Mouse (Mus musculus): ENCODE results near the gene Hdgfl2. TPM values are rescaled to one million over a fixed set of nuclear protein-coding genes. Genes with fewer than 3 reads are reported as not detected.

Gene Hdgfl2
- polyA plus RNA-seq, 1 experiment from 2014 or later: 101 TPM

GRCm38 (mm10) chr17:56128246-56128645 is 48.8 kb downstream of the Hdgfl2 start:
- no peaks in the 10 kb centered on the region for H3K36me3 ChIP-seq (replicated peaks; ENCODE audit: control insufficient read depth, insufficient read depth, low read depth, low read length)
- peaks cover 15% of the 10 kb centered on the region for H3K27me3 ChIP-seq (ENCODE audit: control insufficient read depth, insufficient read depth, low read length)
- no peak overlapping the region for H3K27ac ChIP-seq (replicated peaks; ENCODE audit: low read depth, low read length)
- no peaks in the 10 kb centered on the region; the same call in 1 of the 2 replicates for H3K9me3 ChIP-seq (replicated peaks; ENCODE audit: control insufficient read depth, low read length)
- ATAC-seq (replicated peaks; ENCODE audit: insufficient number of reproducible peaks, low FRiP score, low TSS enrichment, low read depth) (no peak), DNase-seq (ENCODE audit: low spot score) (no peak)
- no peak overlapping the region for H3K4me3 ChIP-seq (ENCODE audit: low read depth, low read length)
- H3K9ac ChIP-seq (replicated peaks; ENCODE audit: low read length): no peak overlapping the region
- H3K4me1 ChIP-seq (ENCODE audit: control insufficient read depth, insufficient read depth, low read length): peaks cover 5% of the 10 kb centered on the region; the same call in 1 of the 2 replicates
- no peak overlapping the region for H3K4me2 ChIP-seq (ENCODE audit: low read depth, low read length)
- 87% methylated on average over 15 of the region's 15 CpGs for WGBS

- Histone ChIP-seq H3K4me3 (ENCODE audit: low read depth, low read length) (no peak overlapping the region), H3K9me3 (replicated peaks; ENCODE audit: control insufficient read depth, low read length) (no peaks in the 10 kb centered on the region), H3K9ac (replicated peaks; ENCODE audit: low read length) (no peak overlapping the region), H3K36me3 (replicated peaks; ENCODE audit: control insufficient read depth, insufficient read depth, low read depth, low read length) (no peaks in the 10 kb centered on the region), H3K27me3 (ENCODE audit: control insufficient read depth, insufficient read depth, low read length) (no peaks in the 10 kb centered on the region; the same call in 1 of the 2 replicates), H3K4me2 (ENCODE audit: low read depth, low read length) (no peak overlapping the region), H3K27ac (replicated peaks; ENCODE audit: low read depth, low read length) (no peak overlapping the region), H3K4me1 (ENCODE audit: control insufficient read depth, insufficient read depth, low read length) (0 out of 2 replicates have a peak, but pooled peaks cover 3% of the 10 kb centered on the region)
- 91% methylated on average over 10 of the region's 10 CpGs for WGBS
- DNase-seq (ENCODE audit: low spot score) (no peak), ATAC-seq (replicated peaks; ENCODE audit: insufficient number of reproducible peaks, low FRiP score, low TSS enrichment, low read depth) (no peak)
These were observed 51.7 kb downstream of the Hdgfl2 start for GRCm38 (mm10) chr17:56131136-56131535.

GRCm38 (mm10) chr17:56131814-56132213 is 52.4 kb downstream of the Hdgfl2 start:
- Histone ChIP-seq H3K4me3 (ENCODE audit: low read depth, low read length) (no peak overlapping the region), H3K4me2 (ENCODE audit: low read depth, low read length) (no peak overlapping the region), H3K9me3 (replicated peaks; ENCODE audit: control insufficient read depth, low read length) (no peaks in the 10 kb centered on the region), H3K9ac (replicated peaks; ENCODE audit: low read length) (no peak overlapping the region), H3K36me3 (replicated peaks; ENCODE audit: control insufficient read depth, insufficient read depth, low read depth, low read length) (no peaks in the 10 kb centered on the region), H3K27ac (replicated peaks; ENCODE audit: low read depth, low read length) (no peak overlapping the region), H3K4me1 (ENCODE audit: control insufficient read depth, insufficient read depth, low read length) (0 out of 2 replicates have a peak, but pooled peaks cover 3% of the 10 kb centered on the region), H3K27me3 (ENCODE audit: control insufficient read depth, insufficient read depth, low read length) (no peaks in the 10 kb centered on the region; the same call in 1 of the 2 replicates)
- ATAC-seq (replicated peaks; ENCODE audit: insufficient number of reproducible peaks, low FRiP score, low TSS enrichment, low read depth): no peak
- DNase-seq (ENCODE audit: low spot score): peak; percentile 62
- 45% methylated on average over 7 of the region's 7 CpGs for WGBS

- H3K9me3 ChIP-seq (replicated peaks; ENCODE audit: control insufficient read depth, low read length): no peaks in the 10 kb centered on the region
- H3K4me1 ChIP-seq (ENCODE audit: control insufficient read depth, insufficient read depth, low read length): 0 out of 2 replicates have a peak, but pooled peaks cover 3% of the 10 kb centered on the region
- no peak overlapping the region for H3K9ac ChIP-seq (replicated peaks; ENCODE audit: low read length)
- H3K4me2 ChIP-seq (ENCODE audit: low read depth, low read length): peak overlapping the region; percentile 5; the same call in 1 of the 2 replicates
- no peak overlapping the region for H3K4me3 ChIP-seq (ENCODE audit: low read depth, low read length)
- no peak for ATAC-seq (replicated peaks; ENCODE audit: insufficient number of reproducible peaks, low FRiP score, low TSS enrichment, low read depth)
- 6% methylated on average over 14 of the region's 14 CpGs for WGBS
- DNase-seq (ENCODE audit: low spot score): peak; percentile 65
- no peaks in the 10 kb centered on the region; the same call in 1 of the 2 replicates for H3K27me3 ChIP-seq (ENCODE audit: control insufficient read depth, insufficient read depth, low read length)
- no peak overlapping the region for H3K27ac ChIP-seq (replicated peaks; ENCODE audit: low read depth, low read length)
- H3K36me3 ChIP-seq (replicated peaks; ENCODE audit: control insufficient read depth, insufficient read depth, low read depth, low read length): no peaks in the 10 kb centered on the region
These were observed 53.2 kb downstream of the Hdgfl2 start for GRCm38 (mm10) chr17:56132661-56133060.

DNA sequence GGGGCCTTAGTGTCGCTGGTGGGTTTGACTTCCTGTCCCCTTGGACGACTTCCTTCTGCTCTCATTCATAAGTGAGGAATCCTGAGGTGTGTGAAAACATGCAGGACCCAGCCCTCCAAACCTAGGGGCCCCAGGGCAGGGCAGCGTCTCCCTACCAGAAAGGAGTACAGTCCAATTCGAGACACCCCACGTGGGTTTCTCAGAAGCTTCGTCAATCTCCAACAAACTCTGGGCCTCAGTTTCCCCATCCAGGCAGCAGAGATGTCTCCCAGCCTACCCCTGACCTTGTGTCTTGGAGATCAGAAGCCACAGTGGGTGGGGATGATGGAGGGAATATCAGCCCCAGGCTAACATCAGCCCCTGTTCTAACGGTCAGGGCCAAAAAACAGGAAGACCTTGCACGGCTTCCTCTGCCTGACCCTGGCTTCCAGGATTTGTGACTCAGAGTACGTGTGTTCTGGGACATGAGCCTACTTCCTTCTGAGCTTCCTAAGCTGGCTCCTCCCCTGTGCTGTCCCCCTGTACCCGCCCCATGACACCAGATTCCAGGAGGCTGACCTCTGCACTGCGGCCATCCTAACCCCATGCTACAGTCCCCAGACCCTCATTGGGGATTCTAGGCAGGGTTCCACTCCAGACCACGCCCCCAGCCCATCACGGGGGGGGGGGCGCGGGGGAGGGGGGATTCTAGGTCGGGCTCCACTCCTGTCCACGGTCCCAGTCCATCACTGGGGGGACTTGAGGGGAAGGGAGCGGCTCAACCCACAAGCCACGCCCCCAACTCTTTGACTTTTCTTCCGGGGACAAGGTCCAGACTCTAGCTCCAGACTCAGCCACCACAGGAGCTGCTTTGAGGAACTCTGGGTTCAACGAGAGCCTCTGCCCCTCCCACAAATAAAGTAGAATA is 54.3 kb downstream of the Hdgfl2 start:
- no peak overlapping the region for H3K4me3 ChIP-seq (ENCODE audit: low read depth, low read length)
- H3K9me3 ChIP-seq (replicated peaks; ENCODE audit: control insufficient read depth, low read length): no peaks in the 10 kb centered on the region
- no peak overlapping the region for H3K27ac ChIP-seq (replicated peaks; ENCODE audit: low read depth, low read length)
- H3K4me2 ChIP-seq (ENCODE audit: low read depth, low read length): peak overlapping the region; percentile 40
- peaks cover 8% of the 10 kb centered on the region for H3K27me3 ChIP-seq (ENCODE audit: control insufficient read depth, insufficient read depth, low read length)
- ATAC-seq (replicated peaks; ENCODE audit: insufficient number of reproducible peaks, low FRiP score, low TSS enrichment, low read depth): 0 out of 2 replicates have a peak, but pooled peaks have one; percentile 26
- H3K36me3 ChIP-seq (replicated peaks; ENCODE audit: control insufficient read depth, insufficient read depth, low read depth, low read length): no peaks in the 10 kb centered on the region
- H3K4me1 ChIP-seq (ENCODE audit: control insufficient read depth, insufficient read depth, low read length): 0 out of 2 replicates have a peak, but pooled peaks cover 3% of the 10 kb centered on the region
- no peak overlapping the region; the same call in 1 of the 2 replicates for H3K9ac ChIP-seq (replicated peaks; ENCODE audit: low read length)
- WGBS: 19% methylated on average over 18 of the region's 21 CpGs
- DNase-seq (ENCODE audit: low spot score): peak; percentile 34

- H3K4me3 ChIP-seq (ENCODE audit: low read depth, low read length): peak overlapping the region; percentile 14; the same call in 1 of the 2 replicates
- no peak overlapping the region for H3K27ac ChIP-seq (replicated peaks; ENCODE audit: low read depth, low read length)
- H3K36me3 ChIP-seq (replicated peaks; ENCODE audit: control insufficient read depth, insufficient read depth, low read depth, low read length): no peaks in the 10 kb centered on the region
- peaks cover 16% of the 10 kb centered on the region for H3K27me3 ChIP-seq (ENCODE audit: control insufficient read depth, insufficient read depth, low read length)
- peak overlapping the region; percentile 1; the same call in 1 of the 2 replicates for H3K9ac ChIP-seq (replicated peaks; ENCODE audit: low read length)
- DNase-seq (ENCODE audit: low spot score) (peak; percentile 63), ATAC-seq (replicated peaks; ENCODE audit: insufficient number of reproducible peaks, low FRiP score, low TSS enrichment, low read depth) (0 out of 2 replicates have a peak, but pooled peaks have one; percentile 12)
- no peaks in the 10 kb centered on the region for H3K9me3 ChIP-seq (replicated peaks; ENCODE audit: control insufficient read depth, low read length)
- 0 out of 2 replicates have a peak, but pooled peaks cover 3% of the 10 kb centered on the region for H3K4me1 ChIP-seq (ENCODE audit: control insufficient read depth, insufficient read depth, low read length)
- 2% methylated on average over 27 of the region's 27 CpGs for WGBS
- H3K4me2 ChIP-seq (ENCODE audit: low read depth, low read length): peak overlapping the region; percentile 45
These were observed 55.1 kb downstream of the Hdgfl2 start for GRCm38 (mm10) chr17:56134463-56134971.

DNA sequence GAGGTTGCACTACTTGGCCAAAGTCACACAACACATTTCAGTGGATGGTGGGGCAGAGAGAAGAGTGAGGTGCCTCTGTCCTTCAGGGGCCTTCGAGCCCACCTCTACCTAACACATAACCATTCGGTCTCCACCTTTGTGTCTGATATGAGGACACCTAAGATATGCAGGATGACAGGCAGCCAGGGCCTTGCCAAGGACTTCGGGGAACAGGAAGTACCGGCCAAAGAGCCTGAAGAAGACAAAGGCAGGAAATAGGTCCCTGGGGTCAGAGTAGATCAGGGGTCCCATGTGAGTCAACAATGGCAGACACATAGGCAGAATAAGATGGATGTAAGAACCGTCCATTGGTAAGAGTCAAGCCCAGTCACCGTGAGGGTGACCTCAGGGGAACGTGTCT is 57.1 kb downstream of the Hdgfl2 start:
- Histone ChIP-seq H3K36me3 (replicated peaks; ENCODE audit: control insufficient read depth, insufficient read depth, low read depth, low read length) (no peaks in the 10 kb centered on the region), H3K9ac (replicated peaks; ENCODE audit: low read length) (no peak overlapping the region), H3K9me3 (replicated peaks; ENCODE audit: control insufficient read depth, low read length) (no peaks in the 10 kb centered on the region), H3K4me1 (ENCODE audit: control insufficient read depth, insufficient read depth, low read length) (peaks cover 6% of the 10 kb centered on the region; the same call in 1 of the 2 replicates), H3K27ac (replicated peaks; ENCODE audit: low read depth, low read length) (no peak overlapping the region), H3K4me2 (ENCODE audit: low read depth, low read length) (no peak overlapping the region), H3K27me3 (ENCODE audit: control insufficient read depth, insufficient read depth, low read length) (peaks cover 36% of the 10 kb centered on the region), H3K4me3 (ENCODE audit: low read depth, low read length) (no peak overlapping the region)
- DNase-seq (ENCODE audit: low spot score): no peak
- ATAC-seq (replicated peaks; ENCODE audit: insufficient number of reproducible peaks, low FRiP score, low TSS enrichment, low read depth): no peak
- WGBS: 87% methylated on average over 7 of the region's 7 CpGs

Data from embryonic facial prominence, embryonic 11.5 days (tissue).